Mouse (Mus musculus) heart, adult 9 months (tissue): ENCODE measurements at regions not wholly inside any gene's neighbourhood (a gene's known extent, or its start where the extent isn't known, plus 50 kb on each side); places are given as distances from the start of the nearest gene placed in this dataset.

ENCODE experiments used
- DNase-seq, 2 experiments: peaks; one replicate each; pipeline ENCODE4 v3.0.0; 2022; ENCODE audit warnings: low spot score in 2 of 2

DNA sequence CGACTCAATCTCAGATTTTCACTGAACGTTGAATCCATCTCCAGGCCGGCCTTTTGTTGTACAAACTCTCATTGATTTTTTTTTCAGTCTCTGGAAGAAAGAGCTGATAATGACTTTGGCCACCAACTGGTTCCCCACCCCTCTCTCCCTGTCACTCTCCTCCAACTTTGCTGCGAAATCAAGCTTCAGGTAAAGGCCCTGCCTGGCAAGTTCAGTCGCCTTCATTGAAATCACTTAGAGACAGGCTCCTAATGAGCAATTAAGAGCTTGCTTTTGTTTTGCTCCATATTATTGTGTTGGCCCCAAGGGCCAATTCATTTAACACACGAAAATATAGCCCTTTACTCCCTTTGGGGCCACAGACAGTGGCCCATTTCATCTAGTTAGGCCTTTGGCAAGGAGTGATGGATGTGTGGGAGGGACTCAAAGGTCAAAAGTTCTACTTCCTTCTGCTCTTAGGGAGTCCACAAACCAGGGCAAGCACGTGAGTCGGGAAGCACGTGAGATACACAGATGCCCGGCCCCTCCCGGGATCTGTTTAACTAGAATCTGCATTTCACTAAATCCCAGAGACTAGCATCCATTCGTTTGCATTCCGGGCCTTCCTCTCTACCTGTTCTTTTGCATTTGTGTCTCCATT is 120.0 kb downstream of the Dact1 start:
- no peak for DNase-seq

DNA sequence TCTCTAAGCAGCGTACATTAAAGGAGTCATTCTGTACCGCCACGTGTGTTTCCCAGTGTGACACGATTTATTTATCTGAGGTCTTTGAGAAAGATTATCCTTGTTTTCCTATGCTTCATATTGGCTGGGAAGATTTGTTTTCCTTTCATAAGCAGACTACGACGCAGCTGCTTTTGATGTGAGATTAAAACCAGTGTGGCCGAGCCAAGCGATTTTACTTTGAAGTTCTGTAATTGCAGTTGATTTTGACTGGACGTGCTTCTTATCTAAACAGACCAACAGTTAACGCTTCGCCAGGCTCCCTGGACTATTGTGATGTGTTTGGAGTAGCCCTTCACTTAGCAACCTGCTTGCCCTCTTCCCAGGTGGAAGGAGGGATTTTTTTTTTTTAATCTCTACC is 120.6 kb downstream of the Dact1 start:
- no peak for DNase-seq

DNA sequence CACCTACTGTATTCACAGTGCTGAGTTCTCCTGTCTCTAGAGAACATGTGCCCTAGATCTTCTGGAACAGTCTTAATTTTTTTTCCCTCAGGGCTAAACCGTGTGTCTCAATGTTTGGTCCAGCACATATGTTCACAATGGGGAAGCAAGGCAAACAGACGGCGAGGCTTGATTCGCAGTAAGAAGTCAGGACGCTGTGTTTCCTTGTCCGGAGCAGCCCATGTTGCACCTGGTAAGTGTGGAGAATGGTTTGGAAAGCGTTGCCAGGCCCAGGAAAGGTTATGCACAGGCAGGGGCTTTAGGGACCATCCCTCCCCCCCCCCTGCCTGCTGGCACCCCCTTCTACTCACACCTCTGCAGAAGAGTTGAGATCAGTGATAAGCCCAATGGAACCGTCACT is 121.4 kb downstream of the Dact1 start:
- DNase-seq, result no peak

DNA sequence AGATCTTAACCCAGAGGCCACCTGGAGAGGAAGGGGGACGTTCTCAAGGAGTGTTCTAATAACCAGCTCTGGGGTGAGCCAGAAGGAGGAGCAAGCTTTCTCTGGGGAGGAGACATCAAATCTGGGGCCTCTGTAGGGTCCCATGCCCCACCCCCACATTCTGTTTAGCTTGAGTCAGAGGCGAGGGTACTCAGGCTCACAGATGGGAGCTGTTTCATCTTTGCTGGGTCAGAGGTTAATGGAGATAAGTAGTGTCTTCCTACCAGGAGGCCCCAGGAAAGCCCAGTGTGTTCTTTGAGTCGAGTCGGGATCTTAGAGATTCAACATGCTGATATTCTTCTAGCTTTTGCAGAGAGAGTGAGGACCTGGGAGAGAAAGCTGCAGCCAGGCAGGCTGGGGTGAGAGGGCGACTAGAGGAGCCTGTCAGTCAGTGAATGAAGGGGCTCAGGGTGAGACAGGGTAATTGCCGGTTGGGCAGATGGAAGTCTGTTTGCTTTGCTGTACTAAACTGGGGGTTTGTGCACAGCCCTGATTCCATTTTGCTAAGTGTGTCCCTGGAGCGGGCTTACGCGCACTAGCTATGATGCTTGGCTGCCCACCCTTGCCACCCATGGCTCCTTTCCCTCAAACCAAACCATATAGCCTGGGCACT is 124.0 kb downstream of the Dact1 start:
- no peak for DNase-seq

DNA sequence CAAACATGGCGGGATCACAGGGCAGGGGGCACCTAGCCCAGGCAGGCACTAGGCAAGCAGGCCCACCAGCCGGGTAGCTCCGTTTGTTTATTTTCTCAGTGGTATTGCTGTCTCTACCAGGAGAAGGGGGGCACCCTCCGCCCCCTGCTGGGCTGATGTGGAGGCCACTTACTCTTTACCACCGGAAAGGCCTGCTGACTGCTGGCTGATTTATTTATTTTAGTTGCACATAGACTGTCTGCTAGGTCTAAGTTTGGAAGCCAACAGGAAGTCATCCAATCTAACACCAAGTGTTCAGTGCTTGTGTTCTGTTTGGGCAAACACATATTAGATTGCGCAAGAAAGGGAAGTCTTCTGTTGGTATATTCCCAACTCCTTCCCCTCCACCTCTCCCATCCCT is 128.6 kb downstream of the Dact1 start:
- DNase-seq, result peak; percentile 57 to 72

DNA sequence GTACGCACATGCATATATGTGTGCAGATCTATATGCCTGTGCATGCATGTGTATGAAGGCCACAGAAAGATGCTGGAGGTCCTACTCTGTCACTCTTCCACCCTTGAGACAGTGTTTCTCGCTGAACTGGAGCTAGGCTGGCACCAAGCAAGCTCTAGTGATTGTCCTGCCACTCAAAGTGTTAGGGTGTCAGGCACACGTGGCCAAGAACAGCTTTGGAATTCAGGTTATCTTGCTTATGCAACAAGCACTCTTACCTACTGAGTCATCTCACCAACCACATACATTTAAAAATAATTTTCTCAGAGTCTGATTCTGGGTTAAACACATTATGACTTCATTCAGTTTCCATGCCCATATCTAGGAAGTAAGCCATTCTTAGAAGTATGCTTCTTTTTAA is 131.2 kb downstream of the Dact1 start:
- no peak for DNase-seq

DNA sequence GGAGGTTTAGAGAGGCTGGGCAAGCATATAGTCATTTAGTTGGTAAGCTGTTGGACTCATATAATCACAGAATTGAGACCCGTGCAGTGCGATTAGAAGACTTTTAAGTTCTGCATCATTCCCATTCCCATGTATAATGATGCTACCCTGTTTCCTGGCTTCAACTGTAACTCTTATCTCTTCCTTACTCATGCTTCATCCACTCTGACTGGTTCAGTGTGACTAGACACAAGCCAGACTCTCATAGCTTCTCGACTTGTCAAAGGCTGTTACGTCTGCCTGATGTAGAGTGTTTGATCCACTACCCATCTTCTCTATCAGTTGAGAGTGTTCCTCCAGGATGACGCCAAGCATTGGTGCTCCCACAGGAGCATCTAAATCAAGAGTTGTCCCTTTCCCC is 131.6 kb downstream of the Dact1 start:
- DNase-seq, result no peak

DNA sequence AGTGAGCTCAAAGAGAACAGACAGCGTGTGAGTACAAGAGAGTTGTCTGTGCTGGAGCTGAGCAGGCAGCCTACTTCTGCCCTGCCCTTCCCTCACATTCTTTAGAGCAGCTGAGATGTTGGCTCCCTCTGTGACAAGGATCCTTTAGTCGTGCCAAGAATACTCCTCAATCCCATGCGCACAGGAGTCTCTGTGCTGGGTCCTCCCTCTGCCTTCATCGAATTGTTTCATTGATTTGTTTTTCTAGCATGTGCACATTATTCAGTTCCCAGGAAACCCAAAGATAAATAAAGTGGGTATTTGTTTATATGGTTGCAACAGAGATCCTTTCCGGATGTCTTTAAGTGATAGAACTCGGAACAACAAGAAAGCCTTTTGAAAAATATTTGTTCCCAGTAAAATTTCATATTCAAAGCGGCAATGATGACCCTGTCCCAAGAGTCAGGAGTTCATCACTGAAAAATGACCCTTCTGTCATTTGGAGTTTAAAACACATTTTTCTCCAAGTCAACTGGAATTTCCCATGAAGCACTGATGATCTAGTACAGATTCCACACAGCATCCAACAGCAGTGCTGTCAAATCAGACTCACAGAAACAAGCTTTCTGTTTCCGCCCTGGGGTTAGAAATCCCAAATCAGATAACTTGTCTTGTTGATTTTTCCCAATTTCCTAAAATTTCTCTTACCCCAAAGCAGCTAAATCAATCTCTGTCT is 136.7 kb downstream of the Dact1 start:
- DNase-seq, result peak; percentile 37 to 38

DNA sequence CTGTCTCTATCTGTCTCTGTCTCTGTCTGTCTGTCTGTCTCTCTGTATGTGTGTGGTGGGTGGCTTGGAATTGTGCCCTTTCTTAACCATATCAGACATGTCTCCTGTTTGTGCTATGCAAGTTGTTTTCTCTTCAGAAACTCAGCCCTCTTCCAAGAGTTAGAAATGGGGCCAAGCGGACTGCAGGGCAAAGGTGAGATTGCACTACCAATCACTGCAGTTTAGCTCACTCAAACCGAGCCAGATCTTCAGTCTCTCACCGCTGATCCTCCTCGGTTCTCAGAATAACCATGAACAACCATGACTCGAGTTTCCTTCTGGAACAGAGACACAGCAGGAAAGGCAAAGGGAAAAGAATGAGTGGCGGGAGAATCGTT is 137.2 kb downstream of the Dact1 start:
- peak; percentile 12 to 27 for DNase-seq

DNA sequence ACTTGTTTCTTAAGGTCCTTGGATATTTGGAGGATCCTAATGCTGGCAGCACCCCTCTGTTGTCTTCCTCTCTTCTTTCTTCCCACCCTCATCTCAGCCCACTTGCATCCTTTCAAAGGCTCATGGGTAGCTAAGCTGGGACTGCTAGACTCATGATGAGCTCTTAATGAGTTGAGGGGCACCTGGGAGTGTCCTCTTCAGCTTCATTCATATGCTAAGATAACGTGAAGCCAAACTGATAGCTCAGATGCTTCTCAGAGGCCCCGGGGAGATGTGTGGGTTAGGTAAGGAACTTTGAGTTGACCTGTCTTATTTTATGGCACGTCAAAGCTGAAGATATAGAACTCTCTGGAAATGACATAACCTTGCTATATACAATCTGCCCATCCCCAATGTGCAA is 139.3 kb downstream of the Dact1 start:
- no peak for DNase-seq

DNA sequence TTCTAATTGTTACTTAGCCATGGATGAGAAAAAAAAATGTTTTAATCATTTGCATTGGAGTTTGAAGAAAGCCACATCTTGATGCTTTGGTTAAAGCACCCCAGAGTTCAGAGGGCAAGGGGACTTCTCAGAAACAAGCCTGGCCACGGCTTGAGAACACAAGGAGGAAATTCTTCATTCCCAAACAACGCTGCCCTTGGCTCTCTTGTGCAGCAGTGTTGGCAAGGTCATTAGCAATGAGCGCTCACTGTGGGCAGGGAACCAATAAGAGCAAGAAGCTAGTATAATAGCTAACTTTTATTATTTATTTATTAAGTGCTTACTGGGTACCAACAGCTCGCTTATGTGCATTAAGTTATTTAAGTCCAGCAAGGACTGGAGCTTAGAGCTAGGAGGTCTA is 140.4 kb downstream of the Dact1 start:
- DNase-seq, result peak; percentile 22 to 47

DNA sequence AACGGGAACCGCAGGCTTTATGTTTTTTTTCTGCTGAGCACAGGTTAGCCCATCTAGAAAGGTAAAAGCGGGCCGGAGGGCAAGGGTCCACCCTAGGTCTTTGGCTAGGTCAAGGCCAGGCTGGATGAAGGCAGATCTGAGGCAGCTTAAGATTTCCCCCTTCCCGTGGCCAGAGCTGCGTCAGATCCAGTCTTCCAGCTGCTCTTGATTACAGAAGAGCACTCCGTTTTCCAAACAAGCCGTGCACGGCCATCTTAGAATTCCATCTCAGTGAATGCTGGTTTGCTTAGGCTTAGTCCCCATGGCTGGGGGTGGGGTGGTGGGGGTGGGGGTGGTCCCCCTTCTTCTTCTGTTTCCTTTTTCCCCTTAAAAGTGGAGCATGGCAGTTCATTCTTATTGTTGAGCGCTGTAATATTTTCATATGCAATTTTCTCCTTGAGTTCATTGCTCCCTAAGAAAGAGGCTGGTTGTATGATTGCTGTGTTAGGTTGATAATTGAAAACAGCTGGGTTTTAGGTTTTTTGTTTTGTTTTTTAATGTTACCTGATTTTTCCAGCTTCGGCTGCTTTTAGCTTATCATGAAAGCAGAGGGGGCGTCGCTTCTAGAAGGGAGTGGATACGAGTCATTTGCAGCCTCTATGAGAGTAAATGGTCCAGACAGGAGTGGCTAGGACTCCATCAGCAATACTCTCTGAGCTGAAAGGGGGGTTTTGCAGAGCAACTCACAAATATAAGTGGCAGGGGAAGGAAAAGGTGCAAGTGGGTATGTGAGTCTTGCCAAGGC is 141.2 kb downstream of the Dact1 start:
- DNase-seq, result no peak

DNA sequence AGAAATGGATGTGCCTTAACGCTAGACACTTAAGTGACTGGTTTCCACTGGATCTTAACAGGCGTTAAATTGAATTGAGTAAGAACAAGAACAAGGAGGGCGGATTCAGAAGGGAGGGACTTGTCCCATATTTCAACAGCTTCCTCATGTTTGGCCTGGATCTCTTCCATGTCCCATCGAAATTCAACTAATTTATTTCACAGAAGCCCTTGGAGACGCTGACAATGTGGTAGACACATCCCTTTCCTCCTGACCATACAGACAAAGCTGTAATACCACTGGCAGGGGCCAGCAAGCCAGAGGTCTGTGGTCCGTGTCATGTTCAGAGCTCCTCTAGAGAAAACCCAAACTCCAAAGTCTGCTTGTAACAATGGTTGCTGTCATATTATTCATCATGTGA is 147.2 kb downstream of the Dact1 start:
- DNase-seq, result peak in 1 of 2 experiments; percentile 13

DNA sequence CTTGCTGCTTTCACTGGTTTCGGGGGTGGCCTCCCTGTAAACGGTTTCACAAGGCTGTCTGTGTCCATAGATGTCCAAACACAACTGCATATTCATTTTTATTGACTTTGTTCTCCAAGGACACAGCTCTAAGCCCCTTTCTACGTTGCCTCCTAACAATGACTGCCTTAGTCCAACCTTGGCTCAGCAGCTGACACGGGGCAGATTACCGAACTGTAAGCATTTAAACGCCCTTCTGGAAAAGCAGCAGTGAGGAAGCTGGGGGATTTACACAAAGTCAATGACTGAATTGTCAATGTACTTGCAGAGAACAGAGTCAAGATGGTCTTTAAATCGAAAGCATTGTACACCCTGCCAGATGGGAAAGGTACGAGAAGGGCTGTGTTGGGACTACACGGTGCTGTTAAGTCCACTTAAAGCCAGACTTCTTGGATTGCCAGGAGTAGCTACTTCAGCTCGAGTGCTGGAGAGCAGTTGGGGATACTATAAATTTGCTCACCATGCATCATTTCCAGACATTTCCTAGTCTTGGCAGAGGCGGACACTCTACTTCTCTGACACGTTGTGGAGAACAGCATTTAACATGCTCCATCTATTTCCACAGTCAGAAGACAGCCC is 149.0 kb downstream of the Dact1 start:
- DNase-seq, result no peak

DNA sequence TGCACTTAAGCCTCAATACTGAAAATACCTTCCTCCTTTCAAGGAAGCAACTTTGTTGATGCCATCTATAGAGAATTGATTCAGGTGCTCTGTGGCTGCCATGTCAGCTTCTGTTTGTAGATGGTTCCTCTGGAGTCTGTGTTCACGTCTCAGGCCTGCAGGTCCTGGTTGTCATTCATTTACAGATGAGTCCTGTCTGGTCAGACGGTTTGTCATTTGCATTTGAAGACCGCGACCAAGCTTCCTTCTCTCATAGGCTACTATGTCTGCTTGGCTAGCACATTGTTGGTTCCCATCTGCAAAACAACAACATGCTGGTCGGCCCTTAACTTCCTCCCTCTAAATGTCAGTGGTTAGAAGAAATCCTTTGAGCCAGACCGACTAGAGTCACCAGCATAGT is 151.0 kb downstream of the Dact1 start:
- DNase-seq, result no peak

DNA sequence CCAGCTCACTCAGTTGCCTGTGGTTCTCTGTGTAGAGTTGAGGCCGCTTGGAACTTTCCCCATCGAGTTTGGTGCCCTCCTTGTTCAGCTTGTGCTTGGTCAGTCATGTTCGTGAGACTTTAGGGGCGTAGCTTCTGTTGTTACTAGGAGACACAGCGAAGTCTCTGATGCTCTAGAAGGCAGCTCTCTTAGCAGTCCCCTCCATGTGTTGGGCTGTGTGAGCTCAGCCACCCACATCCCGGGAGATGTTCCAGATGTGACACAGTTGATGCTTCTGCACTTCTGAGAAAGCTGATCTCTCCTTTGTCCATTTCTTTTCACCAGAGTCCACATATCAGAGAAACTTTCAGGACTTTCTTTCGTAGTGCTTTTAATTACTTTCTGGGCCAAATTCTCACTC is 158.1 kb downstream of the Dact1 start:
- peak; percentile 30 to 45 for DNase-seq

DNA sequence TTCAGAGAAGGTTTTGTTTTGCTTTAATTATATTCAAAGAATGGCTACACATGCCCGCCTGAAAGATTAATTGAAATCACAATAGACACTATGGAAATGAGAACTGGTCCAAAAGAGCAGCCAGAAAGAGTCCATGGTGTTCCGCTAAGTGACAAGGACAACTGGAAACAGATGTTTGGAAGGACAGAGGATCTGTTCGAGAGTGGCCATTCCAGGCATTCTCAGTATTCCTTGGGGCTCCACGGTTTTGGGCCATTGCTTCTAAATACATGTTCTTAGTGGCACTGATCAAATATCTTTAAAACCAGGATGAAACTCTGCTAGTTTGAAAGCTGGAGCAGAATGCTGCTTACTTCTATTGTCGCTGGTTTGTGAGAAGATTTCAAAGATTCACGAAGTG is 158.6 kb downstream of the Dact1 start:
- peak; percentile 30 to 52 for DNase-seq

DNA sequence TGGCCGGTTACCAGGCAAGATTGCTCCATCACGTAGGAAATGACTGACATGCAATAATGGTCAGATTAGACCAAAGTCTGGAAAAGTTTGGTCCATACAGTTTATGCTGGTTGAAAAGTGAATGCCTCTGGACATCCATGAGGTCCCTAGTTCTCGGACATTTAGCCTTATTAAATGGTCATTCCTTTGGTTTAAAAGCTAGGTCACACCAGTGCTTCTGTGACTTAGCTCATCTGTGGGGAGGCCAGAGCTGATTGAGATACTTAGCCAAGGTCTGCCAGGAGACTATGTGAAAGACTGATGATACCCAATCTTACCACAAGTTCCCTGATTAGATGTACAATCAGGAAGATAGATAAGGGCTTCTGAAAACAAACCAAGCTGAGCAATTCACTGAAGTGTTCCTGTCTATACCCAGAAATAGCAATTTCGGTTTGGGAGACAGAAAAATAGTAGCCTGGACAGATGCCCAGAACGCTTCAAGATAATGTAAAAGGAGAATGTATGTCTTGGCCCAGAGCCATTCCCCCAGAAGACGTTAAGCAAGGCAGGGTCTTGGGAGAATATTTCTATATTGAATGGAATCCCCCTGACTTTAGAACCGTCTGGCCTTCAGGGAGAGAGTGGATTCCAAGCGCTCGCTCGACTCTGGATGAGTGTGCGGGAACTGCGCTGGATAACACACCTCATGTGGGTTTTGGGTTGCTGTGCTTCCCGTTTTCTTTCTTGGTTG is 161.5 kb downstream of the Dact1 start:
- no peak for DNase-seq

DNA sequence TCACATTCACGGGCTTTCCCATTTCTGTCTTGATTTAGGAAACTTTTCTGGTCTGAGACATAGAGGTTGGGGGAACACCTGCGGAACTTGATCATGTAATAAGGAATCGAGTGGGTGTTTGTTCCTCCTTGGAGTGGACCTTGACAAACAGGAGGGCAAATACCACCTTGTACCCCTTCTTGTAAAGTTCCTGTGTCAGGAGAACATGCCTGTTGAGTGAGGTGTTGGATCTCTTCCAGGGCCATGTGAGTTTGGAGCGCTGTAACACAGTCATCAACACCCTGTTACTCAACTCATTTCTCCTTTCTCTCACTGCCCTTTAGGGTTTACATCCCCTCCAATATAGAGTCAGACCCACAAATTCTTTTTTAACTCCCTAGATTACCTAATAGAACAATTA is 162.0 kb downstream of the Dact1 start:
- no peak for DNase-seq

DNA sequence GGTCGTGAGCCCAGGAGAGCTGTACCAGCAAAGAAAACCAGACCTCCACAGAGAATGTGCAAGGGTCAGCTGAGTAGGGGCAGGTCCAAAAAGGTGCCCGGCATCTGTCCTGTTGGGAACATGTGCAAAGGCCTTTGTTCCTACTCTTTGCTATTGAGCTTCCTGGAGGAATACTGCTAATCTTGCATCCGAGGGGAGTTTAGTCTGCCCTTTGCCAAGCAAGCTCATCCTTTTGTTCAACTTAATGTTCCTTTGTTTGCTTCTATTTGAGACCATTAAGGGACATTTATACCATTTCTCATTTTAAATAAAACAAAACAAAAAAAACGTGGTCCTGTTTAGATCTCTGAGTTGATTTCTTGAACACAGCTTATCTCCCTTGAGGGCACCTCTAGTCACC is 166.6 kb downstream of the Dact1 start:
- no peak for DNase-seq

DNA sequence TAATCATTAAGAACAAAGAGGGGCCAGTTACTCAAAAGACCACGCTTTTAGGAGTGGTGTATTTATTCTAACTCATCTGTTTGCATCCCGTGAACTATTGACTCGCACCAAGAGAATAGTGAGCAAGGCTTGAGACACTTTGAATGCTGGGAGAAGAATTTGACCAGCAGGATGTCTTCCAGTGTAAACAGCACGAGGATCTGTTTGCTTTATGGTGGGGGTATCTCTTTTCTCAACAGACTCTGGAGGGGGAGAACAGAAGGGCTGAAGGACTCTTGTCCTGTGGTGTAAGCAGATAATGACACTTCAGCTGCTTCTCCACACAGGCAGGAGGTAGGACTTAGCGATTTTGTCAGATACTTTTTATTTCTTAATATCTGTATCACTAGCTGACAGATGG is 168.0 kb downstream of the Dact1 start:
- DNase-seq, result no peak
